Mouse (Mus musculus): ENCODE data around the gene Pspn.

- TF ChIP-seq ETS1 (IDR thresholded peaks at IDR 0.05; ENCODE audit: low read depth, low read length) = no peak
- TF ChIP-seq CTCF (IDR thresholded peaks at IDR 0.05 in 2 of 3, conservative IDR thresholded peaks at IDR 0.05 in 1 of 3; ENCODE audit: control insufficient read depth in 1 of 3, insufficient read depth in 1 of 3, low read depth in 2 of 3, low read length in 3 of 3, poor library complexity in 1 of 3, severe bottlenecking in 1 of 3) = no peak
- no peak for TF ChIP-seq POLR2AphosphoS5 (IDR thresholded peaks at IDR 0.05; ENCODE audit: borderline replicate concordance, low read depth, low read length)
- no peak for TF ChIP-seq E2F4 (IDR thresholded peaks at IDR 0.05; ENCODE audit: borderline replicate concordance, low read depth, low read length)
- TF ChIP-seq GATA1 (IDR thresholded peaks at IDR 0.05; ENCODE audit: low read depth, low read length) = no peak
Measured at GRCm38 (mm10) chr17:56995046-56995445, 4.8 kb downstream of the Pspn start.
